Mouse (Mus musculus): Measurements from ENCODE around the gene Bak1. TPM values are rescaled to one million over a fixed set of nuclear protein-coding genes. Genes with fewer than 3 reads are reported as not detected.

Bak1 gene
- polyA plus RNA-seq, 1 experiment: 8.1 TPM

- Histone ChIP-seq H3K27me3 (ENCODE audit: control insufficient read depth) (no peaks in the 10 kb centered on the region), H3K36me3 (ENCODE audit: control insufficient read depth) (peaks cover 27% of the 10 kb centered on the region), H3K9me3 (ENCODE audit: control insufficient read depth, low read length) (no peaks in the 10 kb centered on the region), H3K4me1 (ENCODE audit: control insufficient read depth) (peaks cover 19% of the 10 kb centered on the region), H3K4me3 (replicated peaks) (peak overlapping the region; percentile 81)
- no peak for TF ChIP-seq GATA1 (IDR thresholded peaks at IDR 0.05; ENCODE audit: low read length)
- no peak for TF ChIP-seq TAL1 (IDR thresholded peaks at IDR 0.05; ENCODE audit: low read length)
These were observed 11.0 kb downstream of the Bak1 start for GRCm38 (mm10) chr17:27017564-27018499.

- no peaks in the 10 kb centered on the region for H3K9me3 ChIP-seq (ENCODE audit: control insufficient read depth, low read length)
- H3K27me3 ChIP-seq (ENCODE audit: control insufficient read depth): no peaks in the 10 kb centered on the region
- no peak overlapping the region for H3K4me3 ChIP-seq (replicated peaks)
- peaks cover 26% of the 10 kb centered on the region for H3K4me1 ChIP-seq (ENCODE audit: control insufficient read depth)
- TF ChIP-seq GATA1 (IDR thresholded peaks at IDR 0.05; ENCODE audit: low read length) (no peak), TAL1 (IDR thresholded peaks at IDR 0.05; ENCODE audit: low read length) (no peak)
- no peaks in the 10 kb centered on the region for H3K36me3 ChIP-seq (ENCODE audit: control insufficient read depth)
These were observed 15.9 kb downstream of the Bak1 start for GRCm38 (mm10) chr17:27012909-27013308.

- no peaks in the 10 kb centered on the region for H3K36me3 ChIP-seq (ENCODE audit: control insufficient read depth)
- TF ChIP-seq TAL1 (IDR thresholded peaks at IDR 0.05; ENCODE audit: low read length): no peak
- no peak for TF ChIP-seq GATA1 (IDR thresholded peaks at IDR 0.05; ENCODE audit: low read length)
- no peaks in the 10 kb centered on the region for H3K27me3 ChIP-seq (ENCODE audit: control insufficient read depth)
- H3K4me1 ChIP-seq (ENCODE audit: control insufficient read depth): peaks cover 18% of the 10 kb centered on the region
- no peaks in the 10 kb centered on the region for H3K9me3 ChIP-seq (ENCODE audit: control insufficient read depth, low read length)
- H3K4me3 ChIP-seq (replicated peaks): peak overlapping the region; percentile 39
These were observed 16.7 kb downstream of the Bak1 start for GRCm38 (mm10) chr17:27011998-27012672.

- H3K36me3 ChIP-seq (ENCODE audit: control insufficient read depth): no peaks in the 10 kb centered on the region
- H3K4me1 ChIP-seq (ENCODE audit: control insufficient read depth): peaks cover 17% of the 10 kb centered on the region
- no peaks in the 10 kb centered on the region for H3K27me3 ChIP-seq (ENCODE audit: control insufficient read depth)
- no peak for TF ChIP-seq GATA1 (IDR thresholded peaks at IDR 0.05; ENCODE audit: low read length)
- TF ChIP-seq TAL1 (IDR thresholded peaks at IDR 0.05; ENCODE audit: low read length): no peak
- no peaks in the 10 kb centered on the region for H3K9me3 ChIP-seq (ENCODE audit: control insufficient read depth, low read length)
- no peak overlapping the region for H3K4me3 ChIP-seq (replicated peaks)
These were observed 17.6 kb downstream of the Bak1 start for GRCm38 (mm10) chr17:27011167-27011566.

- Histone ChIP-seq H3K36me3 (ENCODE audit: control insufficient read depth) (no peaks in the 10 kb centered on the region), H3K9me3 (ENCODE audit: control insufficient read depth, low read length) (no peaks in the 10 kb centered on the region; the same call in 1 of the 2 replicates), H3K27me3 (ENCODE audit: control insufficient read depth) (peaks cover 11% of the 10 kb centered on the region), H3K4me3 (replicated peaks) (no peak overlapping the region), H3K4me1 (ENCODE audit: control insufficient read depth) (peaks cover 17% of the 10 kb centered on the region)
- no peak for TF ChIP-seq GATA1 (IDR thresholded peaks at IDR 0.05; ENCODE audit: low read length)
- no peak for TF ChIP-seq TAL1 (IDR thresholded peaks at IDR 0.05; ENCODE audit: low read length)
These were observed 20.5 kb downstream of the Bak1 start for GRCm38 (mm10) chr17:27008277-27008676.

- H3K4me1 ChIP-seq (ENCODE audit: control insufficient read depth): no peaks in the 10 kb centered on the region
- H3K36me3 ChIP-seq (ENCODE audit: control insufficient read depth): no peaks in the 10 kb centered on the region
- H3K9me3 ChIP-seq (ENCODE audit: control insufficient read depth, low read length): no peaks in the 10 kb centered on the region; the same call in 1 of the 2 replicates
- TF ChIP-seq GATA1 (IDR thresholded peaks at IDR 0.05; ENCODE audit: low read length) (no peak), TAL1 (IDR thresholded peaks at IDR 0.05; ENCODE audit: low read length) (no peak)
- peaks cover 11% of the 10 kb centered on the region for H3K27me3 ChIP-seq (ENCODE audit: control insufficient read depth)
- no peak overlapping the region for H3K4me3 ChIP-seq (replicated peaks)
These were observed 23.2 kb downstream of the Bak1 start for GRCm38 (mm10) chr17:27005644-27006043.

- Histone ChIP-seq H3K4me1 (ENCODE audit: control insufficient read depth) (no peaks in the 10 kb centered on the region), H3K4me3 (replicated peaks) (no peak overlapping the region), H3K36me3 (ENCODE audit: control insufficient read depth) (no peaks in the 10 kb centered on the region), H3K9me3 (ENCODE audit: control insufficient read depth, low read length) (no peaks in the 10 kb centered on the region; the same call in 1 of the 2 replicates), H3K27me3 (ENCODE audit: control insufficient read depth) (peaks cover 11% of the 10 kb centered on the region)
- TF ChIP-seq GATA1 (IDR thresholded peaks at IDR 0.05; ENCODE audit: low read length) (no peak), TAL1 (IDR thresholded peaks at IDR 0.05; ENCODE audit: low read length) (no peak)
These were observed 23.8 kb downstream of the Bak1 start for GRCm38 (mm10) chr17:27004903-27005485.

GRCm38 (mm10) chr17:27004431-27004830 is 24.4 kb downstream of the Bak1 start:
- H3K4me1 ChIP-seq (ENCODE audit: control insufficient read depth): no peaks in the 10 kb centered on the region
- no peaks in the 10 kb centered on the region for H3K36me3 ChIP-seq (ENCODE audit: control insufficient read depth)
- no peak overlapping the region for H3K4me3 ChIP-seq (replicated peaks)
- H3K27me3 ChIP-seq (ENCODE audit: control insufficient read depth): peaks cover 11% of the 10 kb centered on the region
- H3K9me3 ChIP-seq (ENCODE audit: control insufficient read depth, low read length): no peaks in the 10 kb centered on the region; the same call in 1 of the 2 replicates
- no peak for TF ChIP-seq GATA1 (IDR thresholded peaks at IDR 0.05; ENCODE audit: low read length)
- no peak for TF ChIP-seq TAL1 (IDR thresholded peaks at IDR 0.05; ENCODE audit: low read length)

- no peak overlapping the region for H3K4me3 ChIP-seq (replicated peaks)
- no peaks in the 10 kb centered on the region for H3K36me3 ChIP-seq (ENCODE audit: control insufficient read depth)
- H3K4me1 ChIP-seq (ENCODE audit: control insufficient read depth): no peaks in the 10 kb centered on the region
- peaks cover 11% of the 10 kb centered on the region for H3K27me3 ChIP-seq (ENCODE audit: control insufficient read depth)
- no peaks in the 10 kb centered on the region; the same call in 1 of the 2 replicates for H3K9me3 ChIP-seq (ENCODE audit: control insufficient read depth, low read length)
- TF ChIP-seq TAL1 (IDR thresholded peaks at IDR 0.05; ENCODE audit: low read length) (no peak), GATA1 (IDR thresholded peaks at IDR 0.05; ENCODE audit: low read length) (no peak)
These were observed 26.9 kb downstream of the Bak1 start for GRCm38 (mm10) chr17:27001889-27002288.
